Mouse (Mus musculus) kidney, postnatal 14 days (tissue): ENCODE measurements at regions not wholly inside any gene's neighbourhood (a gene's known extent, or its start where the extent isn't known, plus 50 kb on each side); places are given as distances from the start of the nearest gene placed in this dataset.
"Not testable (repeated sequence)": the region's sequence is repeated elsewhere in the genome, so short reads cannot be mapped to it uniquely, and the experiment has no call there.

ENCODE experiments used
- DNase-seq: peaks from one replicate; pipeline ENCODE4 v3.0.0; 2022; ENCODE audit warnings: mixed read lengths

DNA sequence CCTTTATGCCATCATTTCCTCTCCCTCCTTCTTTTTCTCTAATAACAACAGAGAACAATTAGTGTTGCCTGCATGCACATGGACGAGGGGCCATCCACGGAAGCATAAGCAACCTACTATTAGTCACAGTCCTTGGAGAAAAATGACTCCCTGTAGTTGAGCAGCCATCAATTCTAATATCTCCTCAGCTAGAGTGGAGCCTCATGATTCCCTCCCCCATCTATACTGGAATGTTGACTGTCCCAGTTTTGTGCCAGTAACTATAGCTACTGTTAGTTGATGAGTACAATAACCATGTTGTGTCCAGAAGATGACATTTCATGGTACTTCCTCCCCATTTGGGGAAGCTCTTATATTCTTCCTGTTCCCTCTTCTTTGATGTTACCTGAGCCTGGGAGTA lies 64.3 kb upstream of the Rtn4 start:
- no peak for DNase-seq

GRCm38 (mm10) chr11:29632486-29632885 lies 60.3 kb upstream of the Rtn4 start:
- DNase-seq, result peak; percentile 12

DNA sequence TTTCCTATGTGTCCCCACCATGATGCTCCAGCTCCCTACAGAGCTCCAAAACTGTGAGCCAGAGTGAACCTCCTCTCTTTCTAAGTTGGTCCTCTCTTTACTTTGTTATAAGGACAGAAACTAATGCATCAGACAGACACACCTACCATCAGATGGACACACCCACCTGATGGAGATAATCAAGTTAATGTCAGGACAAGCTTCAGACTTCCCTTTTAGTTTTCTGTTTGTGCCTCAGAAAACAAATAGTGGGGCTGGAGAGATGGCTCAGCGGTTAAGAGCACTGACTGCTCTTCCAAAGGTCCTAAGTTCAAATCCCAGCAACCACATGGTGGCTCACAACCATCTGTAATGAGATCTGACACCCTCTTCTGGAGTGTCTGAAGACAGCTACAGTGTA lies 59.5 kb upstream of the Rtn4 start:
- DNase-seq, result not testable (repeated sequence)

- no peak for DNase-seq
These were observed 56.0 kb upstream of the Rtn4 start for GRCm38 (mm10) chr11:29636759-29637200.

DNA sequence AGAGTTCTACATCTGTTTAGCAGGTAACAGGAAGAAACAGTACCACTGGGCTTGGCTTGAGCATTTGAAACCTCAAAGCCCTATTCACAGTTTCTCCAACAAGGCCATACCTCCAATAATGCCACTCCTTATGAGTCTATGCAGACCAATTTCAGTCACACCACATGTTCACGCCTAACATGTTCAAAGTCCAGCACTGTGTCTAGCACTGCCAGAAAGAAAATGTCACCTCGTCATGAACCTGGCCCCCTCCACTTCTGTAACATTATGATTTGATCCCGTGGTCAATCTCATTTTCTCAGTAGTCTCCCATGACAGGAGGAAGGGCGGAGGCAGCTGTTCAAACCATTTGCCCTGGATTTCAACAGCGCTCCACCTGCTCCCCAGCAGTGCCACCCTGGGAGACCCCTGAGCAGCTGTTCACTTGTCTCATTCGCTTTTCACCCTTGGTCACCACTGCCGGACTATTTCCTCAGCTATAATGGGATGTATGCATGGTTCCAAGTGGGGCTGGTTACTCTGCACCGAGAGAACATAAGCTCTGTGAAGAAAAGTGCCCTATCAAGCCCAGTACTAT lies 54.6 kb upstream of the Rtn4 start:
- no peak for DNase-seq

DNA sequence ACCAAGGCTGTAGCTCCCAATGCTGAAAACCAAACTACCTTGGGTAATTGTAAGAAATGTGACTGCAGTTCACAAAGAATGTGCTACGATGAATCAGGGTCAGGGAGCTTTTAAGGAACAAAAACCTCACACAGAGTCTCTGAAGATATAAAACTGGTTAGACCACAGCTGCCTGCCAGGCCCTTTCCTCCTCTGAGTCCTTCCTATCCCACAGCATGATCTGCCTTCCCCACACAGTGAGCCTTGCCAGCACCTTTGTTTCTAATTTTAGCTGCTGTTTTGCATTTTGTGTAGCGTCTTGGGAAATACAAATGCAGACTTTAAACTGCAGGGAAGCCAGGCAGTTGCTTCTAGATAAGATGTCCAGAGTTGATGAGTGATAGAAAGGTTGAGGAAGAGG lies 53.9 kb upstream of the Rtn4 start:
- DNase-seq, result no peak
